Mouse (Mus musculus) naive thymus-derived CD4-positive, alpha-beta T cell, adult 2 months (primary cell): ENCODE results near the gene Olfr1199.

Experiments
- DNase-seq: peaks from one replicate; pipeline ENCODE4 v3.0.0-alpha.2; 2011; ENCODE audit warnings: low read depth

Olfr1199 gene

GRCm38 (mm10) chr2:88760369-88760768 is at the start of gene Olfr1199:
Gene Olfr1199 (minus strand): TSS chr2:88760469.
- DNase-seq = no peak

GRCm38 (mm10) chr2:88792736-88793135 is 32.5 kb upstream of the Olfr1199 start, which contains the start of gene Olfr1201:
Gene Olfr1201 (plus strand): TSS chr2:88793036.
- DNase-seq = no peak

- no peak for DNase-seq
Measured at GRCm38 (mm10) chr2:88770388-88770787, 10.1 kb upstream of the Olfr1199 start, which contains the start of gene Olfr1200. Gene Olfr1200 (minus strand): TSS chr2:88770488.

DNA sequence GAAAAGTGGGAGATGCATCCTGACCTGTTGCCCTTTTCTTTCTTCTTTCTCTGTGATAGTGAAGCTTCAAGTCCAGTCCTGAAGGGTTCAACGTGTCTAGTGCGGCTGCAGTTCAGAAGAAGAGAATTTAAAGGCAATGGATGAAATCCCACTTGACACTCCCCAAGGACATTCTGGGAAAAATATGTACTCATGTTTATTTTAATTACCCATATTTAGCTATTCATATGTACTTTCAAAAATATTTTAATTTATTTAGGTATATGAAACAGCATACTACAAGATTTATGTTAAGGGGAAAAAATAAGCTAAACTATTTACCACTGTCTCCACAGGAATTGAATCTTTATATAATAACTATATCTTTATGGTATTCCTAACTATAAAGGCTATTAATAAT is 9.0 kb downstream of the Olfr1199 start, which contains the start of gene Olfr1198:
TSS of gene Olfr1198 (minus strand) at position 101 of the 400 bp plus-strand sequence.
- no peak for DNase-seq

DNA sequence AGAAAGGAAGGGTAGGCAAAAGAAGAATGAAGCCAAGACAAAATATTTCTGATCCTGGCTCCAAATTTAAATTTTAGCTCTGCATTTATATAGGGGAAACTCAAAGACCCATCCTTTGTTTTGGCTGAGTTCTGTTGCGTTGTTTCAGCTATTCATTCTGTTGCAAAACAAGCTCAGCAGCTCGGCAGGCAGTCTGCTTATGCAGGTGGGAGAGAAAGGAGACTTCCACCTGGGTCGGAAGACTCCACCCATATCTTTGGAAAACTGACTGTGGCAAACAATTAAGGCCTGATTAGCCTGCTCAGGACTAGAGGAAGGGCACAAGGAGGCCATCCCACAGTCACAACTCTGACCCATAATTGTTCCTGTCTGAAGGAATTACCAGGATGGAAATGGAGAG is 16.9 kb downstream of the Olfr1199 start:
- no peak for DNase-seq

GRCm38 (mm10) chr2:88732266-88732665 is 28.0 kb downstream of the Olfr1199 start, which contains the start of gene Olfr1197:
Gene Olfr1197 (minus strand): TSS chr2:88732366.
- no peak for DNase-seq

DNA sequence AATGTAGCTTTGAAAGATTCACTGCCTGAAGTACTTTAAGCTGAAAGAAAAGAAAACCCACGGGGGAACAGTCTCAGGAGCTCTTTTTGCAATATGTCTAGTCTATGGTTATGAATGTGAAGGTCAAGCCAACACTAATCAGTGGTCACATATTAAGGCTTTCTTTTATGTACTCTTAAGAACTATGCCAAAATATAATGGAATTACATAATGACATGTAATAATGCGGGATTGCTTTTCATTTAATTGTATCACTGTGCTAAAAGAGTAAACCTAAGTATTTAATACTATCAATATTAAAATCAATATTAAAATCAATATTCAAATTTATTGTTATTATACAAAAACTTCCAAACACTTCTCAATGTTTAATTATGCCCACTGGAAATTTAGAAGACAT is 55.8 kb downstream of the Olfr1199 start, which contains the start of gene Olfr1196:
TSS of gene Olfr1196 (minus strand) at position 101 of the 400 bp plus-strand sequence.
- DNase-seq = no peak
